47 mouse cellular contexts compared by ENCODE assay signal in the genomic region with DNA sequence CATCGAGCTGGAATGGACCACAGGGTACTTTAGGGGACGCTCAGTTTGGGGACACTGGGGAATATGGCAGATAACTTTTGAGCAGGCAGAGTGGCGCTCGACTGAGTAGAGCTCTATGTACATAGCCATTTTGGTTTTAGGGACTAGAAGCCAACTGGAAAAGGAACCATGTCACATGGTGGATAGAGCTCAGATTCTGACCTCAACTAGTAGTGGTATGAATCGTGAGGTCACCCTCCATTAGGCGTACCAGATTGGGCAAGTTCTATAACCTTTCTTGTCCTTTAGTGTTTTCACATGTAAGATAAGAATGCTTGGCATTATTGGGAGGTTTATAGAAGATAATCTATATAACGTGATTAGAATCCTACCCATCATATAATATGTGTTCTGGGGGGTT. TPM values are rescaled to one million over a fixed set of nuclear protein-coding genes. Genes with fewer than 3 reads are reported as not detected.
"Had no signal": no experiment of that assay in that cellular context is flagged by ENCODE, and none has a peak within 500 bp of the region (broad histone marks: within the 10 kb centered on the region; RNA-seq: fewer than 3 reads in every experiment).

No protein-coding gene starts in this region.

- ATAC-seq: hindbrain, postnatal 0 days; inflammation-experienced regulatory T-cells, adult 6 months; intestine, embryonic 15.5 days; intestine, embryonic 16.5 days; intestine, postnatal 0 days had no signal

- H3K9ac ChIP-seq: heart, embryonic 12.5 days; heart, embryonic 13.5 days; heart, embryonic 15.5 days; hindbrain, embryonic 12.5 days; hindbrain, embryonic 13.5 days; hindbrain, embryonic 14.5 days; hindbrain, embryonic 15.5 days; intestine, embryonic 15.5 days; kidney, embryonic 15.5 days had no signal

- H3K27me3 ChIP-seq: heart, embryonic 12.5 days; heart, embryonic 15.5 days; hindbrain, embryonic 12.5 days; hindbrain, embryonic 13.5 days; hindbrain, embryonic 15.5 days; intestine, embryonic 15.5 days; kidney, embryonic 15.5 days had no signal

- H3K36me3 ChIP-seq: heart, embryonic 12.5 days; heart, embryonic 13.5 days; heart, embryonic 15.5 days; hindbrain, embryonic 10.5 days; hindbrain, embryonic 12.5 days; hindbrain, embryonic 13.5 days; hindbrain, embryonic 15.5 days; intestine, embryonic 15.5 days; kidney, embryonic 15.5 days had no signal

- DNase-seq: heart, postnatal 10 days; heart, postnatal 14 days; heart, postnatal 36 days; heart, postnatal 4 days; kidney, adult 11 months; kidney, adult 18-20 months; kidney, adult 2 months; kidney, adult 8-10 months; kidney, adult 9 months; kidney, postnatal 10 days; kidney, postnatal 14 days; kidney, postnatal 25 days; kidney, postnatal 36 days; kidney, postnatal 4 days; layer of hippocampus, adult 9-11 months; layer of hippocampus, postnatal 36 days had no signal

- H3K9me3 ChIP-seq: heart, embryonic 12.5 days; heart, embryonic 13.5 days; heart, embryonic 15.5 days; hindbrain, embryonic 10.5 days; hindbrain, embryonic 12.5 days; hindbrain, embryonic 13.5 days; hindbrain, embryonic 15.5 days; intestine, embryonic 15.5 days; kidney, embryonic 15.5 days had no signal

- H3K4me1 ChIP-seq: hindbrain, embryonic 12.5 days; hindbrain, embryonic 13.5 days; hindbrain, embryonic 15.5 days; intestine, embryonic 15.5 days had no signal

- H3K27ac ChIP-seq: heart, embryonic 13.5 days; heart, embryonic 15.5 days; hindbrain, embryonic 10.5 days; hindbrain, embryonic 12.5 days; hindbrain, embryonic 13.5 days; hindbrain, embryonic 14.5 days; hindbrain, embryonic 15.5 days; hindbrain, postnatal 0 days; intestine, embryonic 15.5 days; kidney, embryonic 15.5 days; kidney, postnatal 0 days; layer of hippocampus, adult 2 months; left cerebral cortex, adult 2 months had no signal

- H3K4me3 ChIP-seq: heart, embryonic 12.5 days; heart, embryonic 13.5 days; heart, embryonic 15.5 days; hindbrain, embryonic 10.5 days; hindbrain, embryonic 12.5 days; hindbrain, embryonic 13.5 days; hindbrain, embryonic 15.5 days; intestine, embryonic 15.5 days; kidney, embryonic 15.5 days; layer of hippocampus, adult 2 months; left cerebral cortex, adult 2 months had no signal

- H3K4me2 ChIP-seq: heart, embryonic 11.5 days; heart, embryonic 12.5 days; heart, embryonic 13.5 days; heart, embryonic 15.5 days; hindbrain, embryonic 12.5 days; hindbrain, embryonic 13.5 days; hindbrain, embryonic 14.5 days; hindbrain, embryonic 15.5 days; intestine, embryonic 15.5 days; kidney, embryonic 15.5 days had no signal

RNA-seq across cellular contexts. Expression of a gene that starts 42.6 kb away (rescaled TPM):
- total RNA-seq: hematopoietic stem cell, adult 5-6 weeks had no signal

RNA-seq across cellular contexts. Expression of a gene that starts 43.5 kb away (rescaled TPM):
- total RNA-seq: heart, postnatal 10 days; heart, postnatal 25 days; heart, postnatal 36 days; hematopoietic stem cell, adult 5-6 weeks; hindbrain, postnatal 0 days; layer of hippocampus, adult 18-20 months; layer of hippocampus, adult 2 months; layer of hippocampus, postnatal 10 days; layer of hippocampus, postnatal 14 days; layer of hippocampus, postnatal 36 days; left cerebral cortex, adult 18-20 months; left cerebral cortex, adult 2 months; left cerebral cortex, adult 8-10 months had no signal
- polyA plus RNA-seq: hindbrain, embryonic 10.5 days; hindbrain, embryonic 11.5 days; hindbrain, embryonic 12.5 days; hindbrain, embryonic 13.5 days; hindbrain, embryonic 14.5 days; hindbrain, embryonic 15.5 days; hindbrain, postnatal 0 days; inflammation-experienced regulatory T-cells, adult 6 months; kidney, adult 2 months; kidney, embryonic 14.5 days; kidney, embryonic 15.5 days; kidney, embryonic 16.5 days; kidney, postnatal 0 days; large intestine, adult 2 months had no signal

RNA-seq across cellular contexts. Expression of a gene that starts 48.4 kb away (rescaled TPM):
- total RNA-seq: heart, postnatal 10 days; heart, postnatal 25 days; heart, postnatal 36 days; hematopoietic stem cell, adult 5-6 weeks had no signal
- polyA plus RNA-seq: heart, embryonic 12.5 days; heart, embryonic 14.5 days; intestine, embryonic 14.5 days; kidney, embryonic 14.5 days had no signal
